Mouse (Mus musculus): Measurements from ENCODE around the gene Naa35. TPM values are rescaled to one million over a fixed set of nuclear protein-coding genes. Genes with fewer than 3 reads are reported as not detected.

Gene Naa35
- polyA plus RNA-seq, 1 experiment from 2014 or later, result 83.5 TPM

DNA sequence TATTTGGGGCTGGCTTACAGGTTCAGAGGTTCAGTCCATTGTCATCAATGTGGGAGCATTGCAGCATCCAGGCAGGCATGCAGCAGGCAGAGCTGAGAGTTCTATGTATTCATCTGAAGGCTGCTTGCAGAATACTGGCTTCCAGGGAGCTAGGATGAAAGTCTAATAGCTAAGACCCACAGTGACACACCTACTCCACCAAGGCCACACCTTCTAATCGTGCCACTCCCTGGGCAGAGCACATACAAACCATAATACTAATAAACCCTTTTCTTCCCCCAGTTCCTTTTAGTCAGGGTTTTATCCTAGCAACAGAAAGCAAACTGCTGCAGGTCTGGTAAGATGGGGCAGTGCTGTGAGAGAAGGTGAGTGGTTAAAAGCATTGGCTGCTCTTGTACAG lies 7.6 kb downstream of the Naa35 start:
- TF ChIP-seq CTCF (IDR thresholded peaks at IDR 0.05; ENCODE audit: low read depth), result no peak
- no peak for DNase-seq
- ATAC-seq (ENCODE audit: insufficient read depth), result no peak
- Histone ChIP-seq H3K4me1 (ENCODE audit: insufficient read depth) (no peaks in the 10 kb centered on the region), H3K36me3 (ENCODE audit: insufficient read depth) (peaks cover 84% of the 10 kb centered on the region), H3K9me3 (ENCODE audit: low read depth, low read length) (no peaks in the 10 kb centered on the region), H3K27me3 (ENCODE audit: insufficient read depth, low read length) (no peaks in the 10 kb centered on the region), H3K4me2 (no peak overlapping the region), H3K27ac (ENCODE audit: low read depth) (no peak overlapping the region), H3K9ac (no peak overlapping the region), H3K4me3 (ENCODE audit: low read depth, low read length) (no peak overlapping the region)
- 97% methylated on average over 1 of the region's 1 CpGs for WGBS

- no peak for TF ChIP-seq CTCF (IDR thresholded peaks at IDR 0.05; ENCODE audit: low read depth)
- Histone ChIP-seq H3K9ac (no peak overlapping the region), H3K4me1 (ENCODE audit: insufficient read depth) (no peaks in the 10 kb centered on the region), H3K36me3 (ENCODE audit: insufficient read depth) (peaks cover 81% of the 10 kb centered on the region), H3K4me3 (ENCODE audit: low read depth, low read length) (no peak overlapping the region), H3K9me3 (ENCODE audit: low read depth, low read length) (no peaks in the 10 kb centered on the region), H3K27me3 (ENCODE audit: insufficient read depth, low read length) (no peaks in the 10 kb centered on the region), H3K4me2 (no peak overlapping the region), H3K27ac (ENCODE audit: low read depth) (no peak overlapping the region)
- ATAC-seq (ENCODE audit: insufficient read depth) (no peak), DNase-seq (no peak)
- 87% methylated on average over 5 of the region's 5 CpGs for WGBS
These were observed 18.0 kb downstream of the Naa35 start for GRCm38 (mm10) chr13:59603096-59603495.

- Histone ChIP-seq H3K9ac (no peak overlapping the region), H3K4me3 (ENCODE audit: low read depth, low read length) (no peak overlapping the region), H3K27ac (ENCODE audit: low read depth) (no peak overlapping the region), H3K9me3 (ENCODE audit: low read depth, low read length) (no peaks in the 10 kb centered on the region), H3K4me1 (ENCODE audit: insufficient read depth) (no peaks in the 10 kb centered on the region), H3K36me3 (ENCODE audit: insufficient read depth) (peaks cover 85% of the 10 kb centered on the region), H3K4me2 (no peak overlapping the region), H3K27me3 (ENCODE audit: insufficient read depth, low read length) (no peaks in the 10 kb centered on the region)
- TF ChIP-seq CTCF (IDR thresholded peaks at IDR 0.05; ENCODE audit: low read depth), result no peak
- ATAC-seq (ENCODE audit: insufficient read depth), result no peak
- DNase-seq, result no peak
- 96% methylated on average over 1 of the region's 1 CpGs for WGBS
These were observed 19.5 kb downstream of the Naa35 start for GRCm38 (mm10) chr13:59604511-59604910.

DNA sequence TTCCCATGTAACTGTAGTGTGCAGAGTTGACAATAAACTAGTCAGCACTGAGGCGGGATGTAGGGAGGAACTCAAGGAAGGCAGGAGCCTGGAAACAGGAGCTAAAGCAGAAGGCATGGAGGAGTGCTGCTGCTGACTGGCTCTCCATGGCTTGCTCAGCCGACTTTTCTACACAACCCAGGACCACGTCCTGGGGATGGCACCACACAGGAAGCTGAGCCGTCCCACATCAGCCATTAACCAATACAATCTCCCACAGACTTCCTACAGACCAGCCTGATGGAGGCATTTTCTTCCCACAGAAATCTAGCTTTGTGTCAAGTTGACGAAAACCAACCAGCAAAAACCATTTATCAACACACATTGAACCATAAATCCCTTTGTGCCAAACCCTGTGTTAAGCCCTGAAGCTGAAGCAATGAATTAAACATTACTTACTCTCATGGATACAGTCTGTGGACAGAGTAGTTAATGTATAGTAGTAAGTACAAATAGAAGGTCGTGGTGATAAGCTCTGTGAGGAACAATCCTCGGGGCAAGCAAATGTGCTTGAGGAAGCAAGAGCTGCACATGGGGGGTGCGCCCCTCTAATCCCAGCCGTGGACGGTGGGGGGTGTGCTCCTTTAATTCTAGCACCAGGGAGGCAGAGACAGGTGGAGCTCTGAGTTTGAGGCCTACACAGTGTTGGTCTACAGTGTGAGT lies 20.3 kb downstream of the Naa35 start:
- ATAC-seq (ENCODE audit: insufficient read depth) (no peak), DNase-seq (no peak)
- no peak overlapping the region for H3K27ac ChIP-seq (ENCODE audit: low read depth)
- no peaks in the 10 kb centered on the region for H3K9me3 ChIP-seq (ENCODE audit: low read depth, low read length)
- H3K4me1 ChIP-seq (ENCODE audit: insufficient read depth), result no peaks in the 10 kb centered on the region
- no peak overlapping the region for H3K4me2 ChIP-seq
- no peak for TF ChIP-seq CTCF (IDR thresholded peaks at IDR 0.05; ENCODE audit: low read depth)
- H3K27me3 ChIP-seq (ENCODE audit: insufficient read depth, low read length), result no peaks in the 10 kb centered on the region
- 72% methylated on average over 10 of the region's 10 CpGs for WGBS
- no peak overlapping the region for H3K4me3 ChIP-seq (ENCODE audit: low read depth, low read length)
- H3K9ac ChIP-seq, result no peak overlapping the region
- peaks cover 85% of the 10 kb centered on the region for H3K36me3 ChIP-seq (ENCODE audit: insufficient read depth)

DNA sequence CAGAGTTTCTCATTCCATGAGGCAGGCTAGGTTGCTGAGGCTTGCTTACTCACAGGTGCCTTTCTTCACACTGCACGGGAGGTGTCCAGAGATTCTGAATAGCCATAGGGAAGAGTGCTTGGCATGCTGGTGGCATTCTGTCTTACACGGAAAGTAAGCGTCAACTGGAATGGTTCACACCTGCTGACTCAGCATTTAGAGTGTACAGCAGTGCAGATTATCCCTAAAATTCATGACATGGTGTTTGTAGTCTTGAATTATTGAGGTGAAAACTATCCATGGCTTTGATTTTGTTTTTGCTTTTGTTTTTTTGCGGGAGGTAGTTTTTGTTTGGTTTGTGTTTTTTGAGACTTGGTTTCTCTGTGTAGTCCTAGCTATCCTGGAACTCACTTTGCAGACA lies 24.8 kb downstream of the Naa35 start:
- Histone ChIP-seq H3K27ac (ENCODE audit: low read depth) (no peak overlapping the region), H3K9ac (no peak overlapping the region), H3K4me2 (no peak overlapping the region), H3K9me3 (ENCODE audit: low read depth, low read length) (no peaks in the 10 kb centered on the region), H3K4me1 (ENCODE audit: insufficient read depth) (no peaks in the 10 kb centered on the region), H3K36me3 (ENCODE audit: insufficient read depth) (peaks cover 81% of the 10 kb centered on the region), H3K27me3 (ENCODE audit: insufficient read depth, low read length) (no peaks in the 10 kb centered on the region), H3K4me3 (ENCODE audit: low read depth, low read length) (no peak overlapping the region)
- no peak for TF ChIP-seq CTCF (IDR thresholded peaks at IDR 0.05; ENCODE audit: low read depth)
- ATAC-seq (ENCODE audit: insufficient read depth) (no peak), DNase-seq (no peak)
- WGBS, result 90% methylated on average over 4 of the region's 4 CpGs

DNA sequence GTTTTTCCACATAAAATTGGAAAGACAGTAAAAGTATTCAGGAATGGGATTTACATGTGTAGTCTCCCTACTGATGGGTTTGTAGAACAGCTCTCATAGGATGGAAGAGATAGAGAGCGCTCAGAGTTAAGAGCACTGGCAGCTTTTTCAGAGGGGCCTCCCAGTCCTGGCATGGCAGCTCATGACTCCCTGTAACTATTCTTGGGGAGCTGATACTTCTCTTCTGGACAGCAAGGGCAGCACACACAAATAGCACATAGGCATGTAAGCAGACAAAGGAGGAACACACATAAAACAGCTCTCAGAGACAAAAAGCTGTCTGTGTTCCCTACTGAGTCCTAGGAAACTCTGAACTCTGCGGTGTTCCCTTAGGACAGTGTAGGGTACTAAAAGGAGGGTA lies 25.4 kb downstream of the Naa35 start:
- 89% methylated on average over 2 of the region's 2 CpGs for WGBS
- no peak overlapping the region for H3K9ac ChIP-seq

DNA sequence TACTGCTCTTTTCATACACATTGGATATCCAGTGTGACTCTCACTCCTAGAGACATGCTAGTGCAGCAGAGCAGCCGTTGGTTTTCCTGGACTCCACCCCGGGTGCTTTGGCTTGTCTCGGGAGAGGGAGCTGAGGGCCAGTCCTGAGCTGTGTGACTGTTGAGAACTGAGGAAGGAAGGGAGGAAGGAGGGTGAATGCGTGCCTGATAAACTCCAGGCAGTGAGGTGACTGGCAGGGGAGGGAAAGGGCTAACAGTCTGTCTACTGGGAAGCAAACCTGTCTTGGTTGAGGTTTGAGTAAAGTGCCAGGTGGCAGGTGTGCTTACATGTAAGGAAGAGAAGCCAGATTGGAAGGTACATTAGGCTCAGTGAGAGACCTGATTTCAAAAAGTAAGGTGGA lies 28.8 kb downstream of the Naa35 start:
- Histone ChIP-seq H3K27ac (ENCODE audit: low read depth) (no peak overlapping the region), H3K4me2 (no peak overlapping the region), H3K4me3 (ENCODE audit: low read depth, low read length) (no peak overlapping the region), H3K9ac (no peak overlapping the region), H3K9me3 (ENCODE audit: low read depth, low read length) (no peaks in the 10 kb centered on the region), H3K27me3 (ENCODE audit: insufficient read depth, low read length) (no peaks in the 10 kb centered on the region), H3K4me1 (ENCODE audit: insufficient read depth) (no peaks in the 10 kb centered on the region), H3K36me3 (ENCODE audit: insufficient read depth) (peaks cover 78% of the 10 kb centered on the region)
- whole genome bisulfite sequencing, result 69% methylated on average over 4 of the region's 4 CpGs
- no peak for TF ChIP-seq CTCF (IDR thresholded peaks at IDR 0.05; ENCODE audit: low read depth)
- DNase-seq (no peak), ATAC-seq (ENCODE audit: insufficient read depth) (no peak)

More for the DNA sequence above, 25.4 kb downstream of the Naa35 start:
- H3K27ac ChIP-seq (ENCODE audit: low read depth), result no peak overlapping the region
- H3K4me3 ChIP-seq (ENCODE audit: low read depth, low read length), result no peak overlapping the region
- no peak for TF ChIP-seq CTCF (IDR thresholded peaks at IDR 0.05; ENCODE audit: low read depth)
- no peaks in the 10 kb centered on the region for H3K27me3 ChIP-seq (ENCODE audit: insufficient read depth, low read length)
- H3K36me3 ChIP-seq (ENCODE audit: insufficient read depth), result peaks cover 81% of the 10 kb centered on the region
- H3K9me3 ChIP-seq (ENCODE audit: low read depth, low read length), result no peaks in the 10 kb centered on the region
- DNase-seq, result no peak
- H3K4me1 ChIP-seq (ENCODE audit: insufficient read depth), result no peaks in the 10 kb centered on the region
- no peak overlapping the region for H3K4me2 ChIP-seq
- no peak for ATAC-seq (ENCODE audit: insufficient read depth)
